Mouse (Mus musculus) small intestine, adult 2 months (tissue): ENCODE results near the gene Hmgcs1.

ENCODE experiments used
- CTCF ChIP-seq: fragments of 200-500 bp; IDR thresholded peaks from 2 replicates; pipeline ENCODE4 v1.5.1; 2012; ENCODE audit warnings: low read depth, mild to moderate bottlenecking, control low read depth, inconsistent platforms, low read length, moderate library complexity, mixed read lengths; ENCODE audit not compliant: insufficient replicate concordance, insufficient read length; ENCODE audit errors: extremely low read depth
- POLR2A ChIP-seq: fragments of 200-500 bp; IDR thresholded peaks from 2 replicates; pipeline ENCODE4 v1.6.1; 2012; ENCODE audit warnings: low read depth, mild to moderate bottlenecking, control low read depth, inconsistent platforms, low read length, moderate library complexity

DNA sequence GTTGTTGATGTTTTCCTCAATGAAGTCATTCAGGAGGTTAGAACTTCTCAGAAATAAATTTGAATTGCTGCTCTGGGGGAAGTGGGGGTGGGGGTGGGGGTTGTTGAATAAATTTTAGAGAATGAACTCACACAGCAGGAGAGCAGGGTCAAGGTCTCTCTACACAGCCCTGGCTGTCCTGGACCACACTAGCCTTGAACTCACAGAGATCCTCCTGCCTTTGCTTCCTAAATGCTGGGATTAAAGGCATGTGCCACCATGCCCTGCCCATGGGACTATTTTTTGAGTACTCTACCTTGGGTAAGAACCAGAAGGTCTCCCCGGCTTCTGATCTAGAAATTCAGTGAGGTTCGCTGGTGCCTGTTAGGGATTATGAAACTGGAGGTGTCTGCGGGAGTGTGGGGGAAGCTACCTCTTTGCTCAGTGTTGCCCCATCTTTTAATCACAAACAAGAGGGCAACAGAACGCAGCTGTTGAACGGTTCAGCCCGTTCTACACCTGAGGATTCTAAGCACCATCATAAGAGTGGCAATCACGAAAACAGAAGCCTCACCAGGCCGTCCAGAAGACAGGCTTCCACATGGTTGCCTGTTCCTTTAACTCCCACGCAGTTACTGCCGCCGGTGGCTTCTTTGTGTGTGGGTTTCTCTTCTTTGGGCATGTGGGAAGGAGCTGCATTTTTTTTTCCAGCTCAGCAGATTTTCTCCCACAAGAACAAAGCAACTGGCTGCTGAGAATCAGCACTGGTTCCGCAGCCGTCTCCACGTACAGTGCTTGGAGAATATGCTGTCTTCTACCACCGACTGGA is 41.1 kb upstream of the Hmgcs1 start:
- TF ChIP-seq CTCF (no peak), POLR2A (no peak)
